Mouse (Mus musculus): ENCODE measurements at regions not wholly inside any gene's neighbourhood (a gene's known extent, or its start where the extent isn't known, plus 50 kb on each side); places are given as distances from the start of the nearest gene placed in this dataset.
A peak's percentile ranks its signal among the peaks of the same experiment; 100 is the strongest.

GRCm38 (mm10) chr1:177569572-177569971, 127.4 kb downstream of the Zbtb18 start:
- DNase-seq: no peak

- DNase-seq: no peak
Measured at GRCm38 (mm10) chr1:177573017-177573725, 131.0 kb downstream of the Zbtb18 start.

GRCm38 (mm10) chr1:177573781-177574180, 131.6 kb downstream of the Zbtb18 start:
- DNase-seq: no peak

- DNase-seq: no peak
Measured at GRCm38 (mm10) chr1:177574312-177574711, 132.2 kb downstream of the Zbtb18 start.

- DNase-seq: peak in 1 of 2 experiments; percentile 9
Measured at GRCm38 (mm10) chr1:177584302-177584886, 142.2 kb downstream of the Zbtb18 start.

GRCm38 (mm10) chr1:177585320-177585719, 143.2 kb downstream of the Zbtb18 start:
- peak in 1 of 2 experiments; percentile 3 for DNase-seq

GRCm38 (mm10) chr1:177589034-177589433, 140.6 kb upstream of the 1700016C15Rik start:
- DNase-seq: peak; percentile 71 to 76

- peak in 1 of 2 experiments; percentile 13 for DNase-seq
Measured at GRCm38 (mm10) chr1:177589656-177590055, 140.0 kb upstream of the 1700016C15Rik start.

GRCm38 (mm10) chr1:177591742-177592141, 137.9 kb upstream of the 1700016C15Rik start:
- DNase-seq: no peak

- peak in 1 of 2 experiments; percentile 32 for DNase-seq
Measured at GRCm38 (mm10) chr1:177592337-177592736, 137.3 kb upstream of the 1700016C15Rik start.

- DNase-seq: no peak
Measured at GRCm38 (mm10) chr1:177594341-177594740, 135.3 kb upstream of the 1700016C15Rik start.

- no peak for DNase-seq
Measured at GRCm38 (mm10) chr1:177595326-177595914, 134.2 kb upstream of the 1700016C15Rik start.

GRCm38 (mm10) chr1:177597036-177597435, 132.6 kb upstream of the 1700016C15Rik start:
- no peak for DNase-seq

GRCm38 (mm10) chr1:177605353-177605969, 124.2 kb upstream of the 1700016C15Rik start:
- DNase-seq: no peak

- no peak for DNase-seq
Measured at GRCm38 (mm10) chr1:177607565-177607964, 122.0 kb upstream of the 1700016C15Rik start.

GRCm38 (mm10) chr1:177608551-177609020, 121.0 kb upstream of the 1700016C15Rik start:
- DNase-seq: peak in 1 of 2 experiments; percentile 30

- DNase-seq: peak in 1 of 2 experiments; percentile 11
Measured at GRCm38 (mm10) chr1:177609226-177609625, 120.4 kb upstream of the 1700016C15Rik start.

- peak in 1 of 2 experiments; percentile 13 for DNase-seq
Measured at GRCm38 (mm10) chr1:177609683-177610082, 119.9 kb upstream of the 1700016C15Rik start.

- DNase-seq: peak in 1 of 2 experiments; percentile 9
Measured at GRCm38 (mm10) chr1:177610156-177610555, 119.5 kb upstream of the 1700016C15Rik start.

- no peak for DNase-seq
Measured at GRCm38 (mm10) chr1:177612546-177612945, 117.1 kb upstream of the 1700016C15Rik start.

- DNase-seq: no peak
Measured at GRCm38 (mm10) chr1:177615609-177616008, 114.0 kb upstream of the 1700016C15Rik start.

- no peak for DNase-seq
Measured at GRCm38 (mm10) chr1:177616335-177617239, 113.0 kb upstream of the 1700016C15Rik start.
